Mouse (Mus musculus): ENCODE results near the gene 6030408B16Rik.

DNA sequence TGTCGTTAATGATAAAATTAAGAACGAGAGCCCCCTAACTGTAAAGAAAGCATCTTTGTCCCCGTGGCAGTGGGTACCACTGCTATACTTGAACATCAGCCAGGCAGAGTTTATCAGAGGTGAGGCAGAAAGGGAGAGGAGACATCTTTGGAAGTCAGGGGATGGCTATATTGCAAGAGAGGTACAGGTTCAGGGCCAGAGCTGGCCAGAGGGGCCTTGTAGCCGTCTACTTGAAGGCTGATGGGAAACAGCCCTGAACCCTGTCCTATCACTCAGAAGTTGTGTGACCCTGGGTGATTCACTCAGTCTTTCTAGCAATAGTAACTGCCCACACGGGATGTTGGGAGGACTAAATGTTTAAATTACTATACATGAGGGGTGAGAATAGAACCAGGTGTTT, 28.1 kb downstream of the 6030408B16Rik start:
- TF ChIP-seq CTCF (conservative IDR thresholded peaks at IDR 0.05; ENCODE audit: low read length) (no peak), NANOG (IDR thresholded peaks at IDR 0.05; ENCODE audit: borderline replicate concordance, low read length) (no peak)

Measured in E14TG2a.4 (cell line).